Mouse (Mus musculus): ENCODE results near the gene Snx11. TPM values are rescaled to one million over a fixed set of nuclear protein-coding genes. Genes with fewer than 3 reads are reported as not detected.

Snx11 gene
- polyA plus RNA-seq, 1 experiment from 2014 or later: 20.4 TPM

DNA sequence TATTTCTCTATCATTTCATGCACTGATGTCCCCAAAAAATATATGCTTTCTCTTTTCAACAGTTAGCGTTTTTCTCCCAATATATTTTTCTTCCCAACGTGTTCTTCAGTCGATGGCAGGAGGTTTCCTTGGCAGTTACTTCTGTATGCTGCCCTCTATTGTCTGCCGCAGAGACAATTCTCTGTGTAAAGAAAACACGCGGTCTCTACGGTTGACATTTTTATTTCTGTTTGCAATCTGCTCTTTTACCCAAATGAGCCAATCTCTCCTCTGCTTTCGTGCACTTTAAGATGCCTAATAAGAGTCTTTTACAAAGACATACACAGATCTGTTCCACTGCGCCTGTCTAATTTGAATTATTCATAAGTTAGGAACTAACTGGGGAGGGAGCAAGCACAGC, 47.9 kb downstream of the Snx11 start:
- Histone ChIP-seq H3K9me3 (replicated peaks) (no peaks in the 10 kb centered on the region), H3K27me3 (no peaks in the 10 kb centered on the region), H3K4me3 (replicated peaks) (no peak overlapping the region), H3K36me3 (no peaks in the 10 kb centered on the region), H3K4me1 (peaks cover 60% of the 10 kb centered on the region), H3K4me2 (peak overlapping the region; percentile 27; the same call in 1 of the 2 replicates), H3K9ac (no peak overlapping the region), H3K27ac (peak overlapping the region; percentile 70; the same call in 1 of the 2 replicates)
- 31% methylated on average over 9 of the region's 9 CpGs for WGBS
- ATAC-seq (replicated peaks; ENCODE audit: low FRiP score): no peak

DNA sequence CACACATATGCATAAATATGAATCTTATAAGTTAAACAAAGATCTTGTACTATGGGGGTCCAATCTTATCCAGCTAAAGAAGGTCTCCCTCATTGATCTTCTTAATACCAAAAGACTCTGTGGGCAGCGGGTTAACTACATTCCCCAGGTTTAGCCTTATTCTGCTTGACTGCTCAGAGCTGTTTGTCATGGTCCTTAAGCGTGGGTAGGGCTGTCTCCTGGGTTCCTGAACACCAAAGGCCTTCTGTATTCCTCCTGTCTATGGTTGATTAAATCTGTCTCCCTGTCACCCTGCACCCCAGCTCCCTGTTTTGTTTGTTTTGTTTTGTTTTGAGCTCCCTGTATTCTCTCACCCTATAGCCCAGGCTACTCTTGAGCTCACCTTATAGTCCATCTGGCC, 48.8 kb downstream of the Snx11 start:
- H3K9me3 ChIP-seq (replicated peaks): no peaks in the 10 kb centered on the region
- H3K27me3 ChIP-seq: no peaks in the 10 kb centered on the region
- peak; percentile 50; the same call in 1 of the 2 replicates for ATAC-seq (replicated peaks; ENCODE audit: low FRiP score)
- H3K9ac ChIP-seq: no peak overlapping the region
- H3K4me2 ChIP-seq: no peak overlapping the region
- 25% methylated on average over 2 of the region's 2 CpGs for WGBS
- H3K4me1 ChIP-seq: peaks cover 53% of the 10 kb centered on the region
- peak overlapping the region; percentile 43; the same call in 1 of the 2 replicates for H3K27ac ChIP-seq
- no peaks in the 10 kb centered on the region for H3K36me3 ChIP-seq
- no peak overlapping the region for H3K4me3 ChIP-seq (replicated peaks)

DNA sequence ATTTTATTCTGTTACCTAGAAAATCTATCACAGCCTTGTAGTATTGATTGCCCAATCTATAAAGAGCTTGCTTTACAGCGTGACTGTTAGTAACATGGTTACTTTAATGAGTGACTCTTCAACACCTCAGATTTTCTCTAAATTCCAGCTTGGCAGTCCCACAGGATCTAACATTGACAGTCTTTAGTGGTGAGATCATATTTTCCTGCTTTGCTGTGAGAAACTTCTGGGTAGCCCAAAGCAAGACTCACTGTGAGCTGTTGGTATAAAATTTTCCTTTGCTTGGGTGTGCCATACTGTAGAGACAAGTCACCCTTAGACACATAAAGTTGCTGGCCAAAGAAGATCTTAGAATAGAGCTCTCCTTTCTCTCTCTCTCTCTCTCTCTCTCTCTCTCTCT, 51.5 kb downstream of the Snx11 start:
- H3K9ac ChIP-seq: no peak overlapping the region
- H3K4me1 ChIP-seq: peaks cover 30% of the 10 kb centered on the region
- no peak overlapping the region for H3K4me3 ChIP-seq (replicated peaks)
- no peaks in the 10 kb centered on the region for H3K36me3 ChIP-seq
- no peak overlapping the region for H3K27ac ChIP-seq
- H3K4me2 ChIP-seq: no peak overlapping the region
- H3K27me3 ChIP-seq: no peaks in the 10 kb centered on the region
- no peak for ATAC-seq (replicated peaks; ENCODE audit: low FRiP score)
- H3K9me3 ChIP-seq (replicated peaks): no peaks in the 10 kb centered on the region
- 68% methylated on average over 1 of the region's 1 CpGs for WGBS

DNA sequence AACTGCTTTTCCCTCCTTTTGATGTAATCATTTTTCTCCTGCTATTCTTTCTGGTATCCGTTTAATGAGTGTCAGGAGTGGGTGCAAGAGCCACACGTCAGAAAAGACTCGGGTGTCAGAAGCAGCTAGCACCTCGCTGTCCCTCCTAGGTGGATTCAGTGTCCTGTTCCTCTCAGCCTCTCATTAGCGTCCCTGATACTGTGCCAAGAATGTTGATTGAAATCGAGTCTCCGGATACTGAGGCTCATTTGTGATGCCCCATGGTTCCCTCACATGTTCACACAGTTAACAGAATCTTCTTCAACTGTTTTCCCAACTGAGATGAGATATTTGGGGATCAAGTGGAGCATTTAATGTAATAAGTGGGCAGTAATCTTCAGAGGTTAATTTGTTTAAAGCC, 58.8 kb downstream of the Snx11 start:
- 44% methylated on average over 7 of the region's 7 CpGs for WGBS
- ATAC-seq (replicated peaks; ENCODE audit: low FRiP score): no peak
- H3K4me1 ChIP-seq: peaks cover 5% of the 10 kb centered on the region

More for the DNA sequence above, 58.8 kb downstream of the Snx11 start:
- H3K4me3 ChIP-seq (replicated peaks): no peak overlapping the region
- H3K27me3 ChIP-seq: no peaks in the 10 kb centered on the region
- H3K9ac ChIP-seq: no peak overlapping the region
- H3K27ac ChIP-seq: no peak overlapping the region
- H3K36me3 ChIP-seq: no peaks in the 10 kb centered on the region
- H3K4me2 ChIP-seq: no peak overlapping the region
- no peaks in the 10 kb centered on the region for H3K9me3 ChIP-seq (replicated peaks)

Other genes starting within 250 kb of the Snx11 start
- gene Cbx1, start 11.6 kb upstream of the Snx11 start, polyA plus RNA-seq (2015; fragmentation: Nextera tagmentation; extraction: Ambion mirVana): 136 and 154 TPM in 2 replicates
- gene Nfe2l1, start 52.4 kb upstream of the Snx11 start, polyA plus RNA-seq (2015; fragmentation: Nextera tagmentation; extraction: Ambion mirVana): 78.5 and 82.1 TPM in 2 replicates
- 117 and 121 TPM in 2 replicates for gene Copz2, start 72.3 kb upstream of the Snx11 start, polyA plus RNA-seq (2015; fragmentation: Nextera tagmentation; extraction: Ambion mirVana)
- 78.9 and 79.5 TPM in 2 replicates for gene Cdk5rap3, start 138.9 kb upstream of the Snx11 start, polyA plus RNA-seq (2015; fragmentation: Nextera tagmentation; extraction: Ambion mirVana)
- 37.6 and 38.7 TPM in 2 replicates for gene Prr15l, start 150.5 kb upstream of the Snx11 start, polyA plus RNA-seq (2015; fragmentation: Nextera tagmentation; extraction: Ambion mirVana)
- 34.3 and 42.6 TPM in 2 replicates for gene Pnpo, start 166.4 kb upstream of the Snx11 start, polyA plus RNA-seq (2015; fragmentation: Nextera tagmentation; extraction: Ambion mirVana)
- gene Sp2, start 205.4 kb upstream of the Snx11 start, polyA plus RNA-seq (2015; fragmentation: Nextera tagmentation; extraction: Ambion mirVana): 19.9 and 22.7 TPM in 2 replicates
- 1.4 and 1.5 TPM in 2 replicates for gene Sp6, start 235.8 kb upstream of the Snx11 start, polyA plus RNA-seq (2015; fragmentation: Nextera tagmentation; extraction: Ambion mirVana)